ENCODE assay signal across 8 mouse cellular contexts in the genomic region with DNA sequence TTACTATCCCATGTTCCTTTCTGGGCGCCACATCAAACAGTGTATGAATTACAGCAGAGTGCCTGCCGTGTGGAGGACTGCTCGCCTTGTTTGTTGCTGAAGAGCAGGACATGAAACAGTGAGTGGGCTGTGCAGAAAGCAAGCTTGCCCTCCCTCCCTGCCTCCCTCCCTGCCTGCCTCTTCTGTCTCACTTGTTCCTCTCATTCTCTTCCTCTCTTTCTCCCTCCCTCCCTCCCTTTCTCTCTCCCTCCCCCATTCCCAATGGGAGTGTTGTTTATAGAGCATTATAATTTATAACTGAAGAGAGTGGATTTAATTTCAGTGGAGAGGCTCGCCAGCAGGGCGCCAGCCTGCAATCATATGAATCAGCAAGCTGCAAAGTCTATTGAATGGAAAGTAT.
DNase-seq lines count a peak whose midpoint lies in the region; ATAC-seq and TF ChIP-seq lines count a peak whose summit lies in the region.

No protein-coding gene starts in this region.

- intact Hi-C loops in gastrocnemius, adult 2 months (cut with DNase I), result no loop called here

- TF ChIP-seq POLR2A in thymus, adult 2 months (IDR thresholded peaks at IDR 0.05; ENCODE audit: control insufficient read depth, extremely low read depth, insufficient read depth, low read length, poor library complexity), result no peak

- no peak for ATAC-seq in megakaryocyte, adult 5-6 weeks (ENCODE audit: poor library complexity, severe bottlenecking)
- ATAC-seq in kidney, embryonic 16.5 days (ENCODE audit: low FRiP score, low TSS enrichment), result peak; percentile 77

- peak overlapping the region; percentile 59 for H3K27ac ChIP-seq in gastrocnemius, adult 2 months
- H3K27ac ChIP-seq in kidney, embryonic 16.5 days (ENCODE audit: low read length), result peak overlapping the region; percentile 65
- no peak overlapping the region for H3K27ac ChIP-seq in thymus, adult 2 months (ENCODE audit: control insufficient read depth, insufficient read depth, low read length)

- H3K9me3 ChIP-seq in megakaryocyte, embryonic 14.5 days, result no peaks in the 10 kb centered on the region
- no peaks in the 10 kb centered on the region for H3K9me3 ChIP-seq in kidney, embryonic 16.5 days (ENCODE audit: low read length)

- H3K4me3 ChIP-seq in gastrocnemius, adult 2 months, result peak overlapping the region; percentile 58
- H3K4me3 ChIP-seq in megakaryocyte, embryonic 14.5 days (replicated peaks), result peak overlapping the region; percentile 71
- peak overlapping the region; percentile 7; the same call in 1 of the 2 replicates for H3K4me3 ChIP-seq in kidney, embryonic 16.5 days (ENCODE audit: low read length)
- no peak overlapping the region for H3K4me3 ChIP-seq in thymus, adult 2 months (ENCODE audit: control insufficient read depth, insufficient read depth, low read length)

- peaks cover 56% of the 10 kb centered on the region for H3K4me1 ChIP-seq in megakaryocyte, embryonic 14.5 days
- H3K4me1 ChIP-seq in kidney, embryonic 16.5 days (ENCODE audit: insufficient read depth, low read length), result peaks cover 50% of the 10 kb centered on the region
- no peaks in the 10 kb centered on the region for H3K4me1 ChIP-seq in thymus, adult 2 months (replicated peaks; ENCODE audit: control insufficient read depth, insufficient read depth, low read length)

- WGBS in kidney, embryonic 16.5 days, result 11% methylated on average over 5 of the region's 5 CpGs
- WGBS in thymus, adult 2 months, result 86% methylated on average over 5 of the region's 5 CpGs

- no peaks in the 10 kb centered on the region for H3K36me3 ChIP-seq in megakaryocyte, embryonic 14.5 days (replicated peaks; ENCODE audit: low read length)
- H3K36me3 ChIP-seq in kidney, embryonic 16.5 days (ENCODE audit: insufficient read depth, low read length), result no peaks in the 10 kb centered on the region
- no peaks in the 10 kb centered on the region for H3K36me3 ChIP-seq in thymus, adult 2 months (ENCODE audit: control insufficient read depth, insufficient read depth, low read length)

- TF ChIP-seq CTCF in gastrocnemius, adult 2 months (IDR thresholded peaks at IDR 0.05), result no peak
- no peak for TF ChIP-seq CTCF in thymus, adult 2 months (IDR thresholded peaks at IDR 0.05; ENCODE audit: borderline replicate concordance, control insufficient read depth, extremely low read depth, insufficient read depth, low read length, poor library complexity)

- H3K9ac ChIP-seq in kidney, embryonic 16.5 days (replicated peaks; ENCODE audit: low read length), result peak overlapping the region; percentile 42; the same call in 1 of the 2 replicates

- peak; percentile 34 for DNase-seq in gastrocnemius, adult 2 months
- no peak for DNase-seq in gastrocnemius, postnatal 10 days
- peak; percentile 30 for DNase-seq in right cerebral cortex, postnatal 25 days
- no peak for DNase-seq in thymus, adult 2 months
- DNase-seq in ovary, postnatal 36 days (ENCODE audit: low spot score), result no peak

- peak overlapping the region; percentile 39 for H3K4me2 ChIP-seq in kidney, embryonic 16.5 days (replicated peaks; ENCODE audit: low read depth, low read length)

- H3K27me3 ChIP-seq in megakaryocyte, embryonic 14.5 days (replicated peaks), result peaks cover 5% of the 10 kb centered on the region
- peaks cover 6% of the 10 kb centered on the region for H3K27me3 ChIP-seq in kidney, embryonic 16.5 days (ENCODE audit: insufficient read depth, low read length)
- no peaks in the 10 kb centered on the region for H3K27me3 ChIP-seq in thymus, adult 2 months (ENCODE audit: control insufficient read depth, insufficient read depth, low read length)

Comparison
In these comparisons a context has a peak if more than half of its experiments do, and no peak if none do; other contexts are left out.
1. DNase-seq: peak in gastrocnemius, adult 2 months (single experiment) and right cerebral cortex, postnatal 25 days (single experiment); none in gastrocnemius, postnatal 10 days (single experiment), thymus, adult 2 months (single experiment) and ovary, postnatal 36 days (single experiment).